Mouse (Mus musculus) urinary bladder, adult 18-20 months (tissue): Measurements from ENCODE around the gene Il20rb.
A peak's percentile ranks its signal among the peaks of the same experiment; 100 is the strongest.

Experiments used
- DNase-seq, 2 experiments: peaks; one replicate each; pipeline ENCODE4 v3.0.0; 2022; ENCODE audit warnings: low spot score in 2 of 2, mixed read lengths in 2 of 2

Il20rb gene

GRCm38 (mm10) chr9:100470936-100471604 is 15.5 kb downstream of the Il20rb start:
- peak; percentile 26 to 83 for DNase-seq

GRCm38 (mm10) chr9:100470228-100470627 is 16.4 kb downstream of the Il20rb start:
- DNase-seq, result no peak

GRCm38 (mm10) chr9:100469681-100470080 is 16.9 kb downstream of the Il20rb start:
- DNase-seq, result no peak

- DNase-seq, result no peak
These were observed 18.4 kb downstream of the Il20rb start for GRCm38 (mm10) chr9:100468151-100468550.

- peak in 1 of 2 experiments; percentile 50 for DNase-seq
These were observed 18.9 kb downstream of the Il20rb start for GRCm38 (mm10) chr9:100467653-100468052.

- peak; percentile 36 to 69 for DNase-seq
These were observed 19.8 kb downstream of the Il20rb start for GRCm38 (mm10) chr9:100466743-100467142.

- DNase-seq, result no peak
These were observed 20.6 kb downstream of the Il20rb start for GRCm38 (mm10) chr9:100465988-100466387.

GRCm38 (mm10) chr9:100465380-100465779 is 21.2 kb downstream of the Il20rb start:
- no peak for DNase-seq

- DNase-seq, result no peak
These were observed 22.8 kb downstream of the Il20rb start for GRCm38 (mm10) chr9:100463771-100464170.

- no peak for DNase-seq
These were observed 24.5 kb downstream of the Il20rb start for GRCm38 (mm10) chr9:100462098-100462497.

GRCm38 (mm10) chr9:100461671-100462070 is 24.9 kb downstream of the Il20rb start:
- no peak for DNase-seq

GRCm38 (mm10) chr9:100460203-100460602 is 26.4 kb downstream of the Il20rb start:
- no peak for DNase-seq

- no peak for DNase-seq
These were observed 28.5 kb downstream of the Il20rb start for GRCm38 (mm10) chr9:100457971-100458681.

- DNase-seq, result no peak
These were observed 32.0 kb downstream of the Il20rb start for GRCm38 (mm10) chr9:100454664-100454993.

- DNase-seq, result peak; percentile 50 to 65
These were observed 32.5 kb downstream of the Il20rb start for GRCm38 (mm10) chr9:100453944-100454663.

GRCm38 (mm10) chr9:100452432-100452831 is 34.2 kb downstream of the Il20rb start:
- DNase-seq, result no peak

- peak; percentile 42 to 73 for DNase-seq
These were observed 40.4 kb downstream of the Il20rb start for GRCm38 (mm10) chr9:100446059-100446686.

GRCm38 (mm10) chr9:100440111-100440790 is 46.3 kb downstream of the Il20rb start:
- DNase-seq, result peak in 1 of 2 experiments; percentile 29

GRCm38 (mm10) chr9:100439481-100439880 is 47.1 kb downstream of the Il20rb start:
- no peak for DNase-seq

GRCm38 (mm10) chr9:100438994-100439393 is 47.6 kb downstream of the Il20rb start:
- no peak for DNase-seq

GRCm38 (mm10) chr9:100436865-100437595 is 49.6 kb downstream of the Il20rb start:
- DNase-seq, result no peak
